Mouse (Mus musculus) neural tube, embryonic 11.5 days (tissue): ENCODE data around the gene Nudt21. TPM values are rescaled to one million over a fixed set of nuclear protein-coding genes. Genes with fewer than 3 reads are reported as not detected.

Source experiments
- ATAC-seq: fragments of 200-750 bp; cut with Nextera tagmentation; 2 replicates; pipeline ENCODE4 v1.8.0; 2017; ENCODE audit warnings: moderate number of reproducible peaks, mild to moderate bottlenecking, moderate TSS enrichment, moderate library complexity; ENCODE audit not compliant: insufficient read depth, low FRiP score, low TSS enrichment
- DNase-seq: peaks from one replicate; pipeline ENCODE4 v3.0.0-alpha.2; 2015; ENCODE audit warnings: low spot score
- H3K27ac ChIP-seq: fragments of 300-500 bp; sonication (generic); 2 replicates; pipeline ENCODE4 v1.5.1; 2014; ENCODE audit warnings: low read depth, mild to moderate bottlenecking, low read length
- H3K27me3 ChIP-seq: fragments of 300-500 bp; sonication (generic); 2 replicates; pipeline ENCODE4 v1.6.1; 2014; ENCODE audit warnings: mild to moderate bottlenecking, low read length, mixed read lengths; ENCODE audit not compliant: control insufficient read depth, insufficient read depth
- H3K36me3 ChIP-seq: fragments of 300-500 bp; sonication (generic); 2 replicates; pipeline ENCODE4 v1.6.1; 2014; ENCODE audit warnings: mild to moderate bottlenecking, low read length, moderate library complexity, mixed read lengths; ENCODE audit not compliant: control insufficient read depth, insufficient read depth
- H3K4me1 ChIP-seq: fragments of 300-500 bp; sonication (generic); 2 replicates; pipeline ENCODE4 v1.6.1; 2014; ENCODE audit warnings: low read length, mixed read lengths; ENCODE audit not compliant: control insufficient read depth, insufficient read depth
- H3K4me2 ChIP-seq: fragments of 300-500 bp; sonication (generic); 2 replicates; pipeline ENCODE4 v1.6.1; 2014; ENCODE audit warnings: low read depth, mild to moderate bottlenecking, moderate library complexity
- H3K4me3 ChIP-seq: fragments of 300-500 bp; sonication (generic); 2 replicates; pipeline ENCODE4 v1.5.1; 2014; ENCODE audit warnings: low read depth, low read length
- H3K9ac ChIP-seq: fragments of 300-500 bp; sonication (generic); 2 replicates; pipeline ENCODE4 v1.6.1; 2014; ENCODE audit warnings: mild to moderate bottlenecking, low read length
- H3K9me3 ChIP-seq: fragments of 300-500 bp; sonication (generic); 2 replicates; pipeline ENCODE4 v1.6.1; 2016; ENCODE audit warnings: low read length; ENCODE audit not compliant: control insufficient read depth
- WGBS: fragments of 180-500 bp; shearing (Covaris S2); extraction: QIAGEN DNeasy Blood & Tissue Kit; methylation state at CpG from one replicate; pipeline ENCODE4 v1.1.7; 2014; 5-methylcytosine and 5-hydroxymethylcytosine counted together
- polyA plus RNA-seq: library from polyadenylated mRNA; unstranded; fragments of >200 nt; fragmentation: Nextera tagmentation; extraction: Ambion mirVana; gene quantifications from 2 replicates; pipeline ENCODE4 v1.2.1, GENCODE M21; 2014

Nudt21 gene
- polyA plus RNA-seq, 1 experiment from 2014 or later = 160 TPM

- H3K9ac ChIP-seq = no peak overlapping the region
- 52% methylated on average over 2 of the region's 2 CpGs for WGBS
- H3K27ac ChIP-seq = no peak overlapping the region
- no peaks in the 10 kb centered on the region for H3K27me3 ChIP-seq
- no peaks in the 10 kb centered on the region for H3K9me3 ChIP-seq
- DNase-seq (no peak), ATAC-seq (no peak)
- peaks cover 12% of the 10 kb centered on the region for H3K4me1 ChIP-seq
- H3K4me3 ChIP-seq = no peak overlapping the region
- H3K36me3 ChIP-seq = no peaks in the 10 kb centered on the region
- no peak overlapping the region for H3K4me2 ChIP-seq
These were observed 26.6 kb downstream of the Nudt21 start for GRCm38 (mm10) chr8:94010101-94010705.

GRCm38 (mm10) chr8:94009243-94009845 is 27.5 kb downstream of the Nudt21 start:
- no peak for DNase-seq
- 60% methylated on average over 15 of the region's 15 CpGs for WGBS
- Histone ChIP-seq H3K36me3 (no peaks in the 10 kb centered on the region), H3K27ac (no peak overlapping the region), H3K27me3 (no peaks in the 10 kb centered on the region), H3K4me3 (no peak overlapping the region), H3K4me2 (no peak overlapping the region), H3K4me1 (peaks cover 12% of the 10 kb centered on the region), H3K9ac (no peak overlapping the region), H3K9me3 (no peaks in the 10 kb centered on the region)
- ATAC-seq = no peak

GRCm38 (mm10) chr8:94004139-94004538 is 32.7 kb downstream of the Nudt21 start:
- H3K27me3 ChIP-seq = no peaks in the 10 kb centered on the region
- H3K4me1 ChIP-seq = no peaks in the 10 kb centered on the region
- 94% methylated on average over 9 of the region's 9 CpGs for WGBS
- no peaks in the 10 kb centered on the region for H3K9me3 ChIP-seq
- no peak overlapping the region for H3K9ac ChIP-seq
- H3K4me2 ChIP-seq = no peak overlapping the region
- DNase-seq (no peak), ATAC-seq (no peak)
- H3K4me3 ChIP-seq = no peak overlapping the region
- H3K36me3 ChIP-seq = peaks cover 7% of the 10 kb centered on the region; the same call in 1 of the 2 replicates
- H3K27ac ChIP-seq = no peak overlapping the region

- DNase-seq (no peak), ATAC-seq (no peak)
- Histone ChIP-seq H3K27me3 (no peaks in the 10 kb centered on the region), H3K36me3 (peaks cover 11% of the 10 kb centered on the region), H3K4me2 (no peak overlapping the region), H3K27ac (no peak overlapping the region), H3K4me3 (no peak overlapping the region), H3K9me3 (no peaks in the 10 kb centered on the region), H3K4me1 (no peaks in the 10 kb centered on the region), H3K9ac (no peak overlapping the region)
- WGBS = 83% methylated on average over 2 of the region's 2 CpGs
These were observed 37.9 kb downstream of the Nudt21 start for GRCm38 (mm10) chr8:93998961-93999360.

- Histone ChIP-seq H3K27me3 (no peaks in the 10 kb centered on the region), H3K4me2 (no peak overlapping the region), H3K9me3 (no peaks in the 10 kb centered on the region), H3K36me3 (peaks cover 5% of the 10 kb centered on the region), H3K4me3 (no peak overlapping the region), H3K27ac (no peak overlapping the region), H3K9ac (no peak overlapping the region), H3K4me1 (no peaks in the 10 kb centered on the region)
- ATAC-seq = no peak
- DNase-seq = no peak
- 95% methylated on average over 4 of the region's 4 CpGs for WGBS
These were observed 47.1 kb downstream of the Nudt21 start for GRCm38 (mm10) chr8:93989739-93990138.

- peaks cover 7% of the 10 kb centered on the region for H3K36me3 ChIP-seq
- H3K4me3 ChIP-seq = no peak overlapping the region
- no peaks in the 10 kb centered on the region for H3K4me1 ChIP-seq
- WGBS = 94% methylated on average over 3 of the region's 3 CpGs
- no peak overlapping the region for H3K27ac ChIP-seq
- no peak for DNase-seq
- H3K9me3 ChIP-seq = no peaks in the 10 kb centered on the region
- no peak overlapping the region for H3K4me2 ChIP-seq
- no peak for ATAC-seq
- H3K9ac ChIP-seq = no peak overlapping the region
- H3K27me3 ChIP-seq = no peaks in the 10 kb centered on the region
These were observed 52.1 kb downstream of the Nudt21 start for GRCm38 (mm10) chr8:93984731-93985130.

- no peak for DNase-seq
- Histone ChIP-seq H3K4me3 (no peak overlapping the region), H3K4me1 (no peaks in the 10 kb centered on the region), H3K27me3 (no peaks in the 10 kb centered on the region), H3K4me2 (no peak overlapping the region), H3K9me3 (no peaks in the 10 kb centered on the region), H3K36me3 (peaks cover 6% of the 10 kb centered on the region), H3K9ac (no peak overlapping the region), H3K27ac (no peak overlapping the region)
- no peak for ATAC-seq
- WGBS = 82% methylated on average over 3 of the region's 3 CpGs
These were observed 53.0 kb downstream of the Nudt21 start for GRCm38 (mm10) chr8:93983827-93984226.

GRCm38 (mm10) chr8:93981679-93982215 is 55.1 kb downstream of the Nudt21 start:
- Histone ChIP-seq H3K4me1 (no peaks in the 10 kb centered on the region), H3K9me3 (no peaks in the 10 kb centered on the region), H3K27me3 (no peaks in the 10 kb centered on the region), H3K4me2 (no peak overlapping the region), H3K36me3 (peaks cover 5% of the 10 kb centered on the region), H3K9ac (no peak overlapping the region), H3K4me3 (no peak overlapping the region), H3K27ac (no peak overlapping the region)
- DNase-seq (no peak), ATAC-seq (no peak)
- WGBS = 91% methylated on average over 5 of the region's 5 CpGs

- no peaks in the 10 kb centered on the region for H3K27me3 ChIP-seq
- DNase-seq (no peak), ATAC-seq (no peak)
- no peaks in the 10 kb centered on the region for H3K9me3 ChIP-seq
- H3K36me3 ChIP-seq = peaks cover 6% of the 10 kb centered on the region
- WGBS = 95% methylated on average over 4 of the region's 4 CpGs
- no peak overlapping the region for H3K4me2 ChIP-seq
- no peaks in the 10 kb centered on the region for H3K4me1 ChIP-seq
- H3K4me3 ChIP-seq = no peak overlapping the region
- H3K27ac ChIP-seq = no peak overlapping the region
- no peak overlapping the region for H3K9ac ChIP-seq
These were observed 56.7 kb downstream of the Nudt21 start for GRCm38 (mm10) chr8:93980141-93980540.
